Mouse (Mus musculus): ENCODE measurements around the gene Atf5.

- no peak for TF ChIP-seq POLR2A (IDR thresholded peaks at IDR 0.05; ENCODE audit: insufficient read depth, low read depth, low read length)
- TF ChIP-seq CTCF (IDR thresholded peaks at IDR 0.05): no peak
These were observed 39.5 kb downstream of the Atf5 start for GRCm38 (mm10) chr7:44776849-44777498.

All from heart, adult 2 months (tissue).